Mouse (Mus musculus): ENCODE data around the gene Spen. TPM values are rescaled to one million over a fixed set of nuclear protein-coding genes. Genes with fewer than 3 reads are reported as not detected.
A peak's percentile ranks its signal among the peaks of the same experiment; 100 is the strongest.

Gene Spen
- polyA plus RNA-seq, 1 experiment, result 11.7 TPM

DNA sequence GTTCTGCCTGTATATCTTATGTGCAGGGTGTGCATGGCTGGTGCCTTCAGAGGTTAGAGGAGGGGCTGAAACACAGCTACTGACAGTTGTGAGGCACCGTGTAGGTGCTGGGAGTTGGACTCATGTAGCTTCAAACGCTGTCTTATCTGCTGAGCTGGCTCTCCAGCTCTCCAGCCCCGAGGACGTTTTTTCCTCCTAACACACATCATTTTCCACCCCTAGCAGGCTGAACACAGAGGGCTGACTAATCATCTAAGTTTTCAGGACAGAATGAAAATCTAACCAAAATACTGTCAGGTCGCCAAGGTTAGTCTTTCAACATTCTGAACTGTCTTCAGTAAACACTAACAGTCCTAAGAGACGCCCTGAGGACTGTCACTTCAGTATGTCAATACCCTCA, 13.7 kb downstream of the Spen start:
- H3K27me3 ChIP-seq (ENCODE audit: control insufficient read depth, insufficient read depth, insufficient read length), result no peaks in the 10 kb centered on the region
- TF ChIP-seq CEBPB (IDR thresholded peaks at IDR 0.05; ENCODE audit: insufficient read depth, poor library complexity, severe bottlenecking) (no peak), TCF12 (IDR thresholded peaks at IDR 0.05; ENCODE audit: insufficient read depth, poor library complexity, severe bottlenecking) (no peak), TCF3 (IDR thresholded peaks at IDR 0.05; ENCODE audit: insufficient read length, low read depth) (no peak), POLR2AphosphoS2 (IDR thresholded peaks at IDR 0.05; ENCODE audit: insufficient read length, low read depth) (no peak), USF1 (IDR thresholded peaks at IDR 0.05; ENCODE audit: low read depth) (no peak), REST (IDR thresholded peaks at IDR 0.05; ENCODE audit: insufficient read depth, insufficient read length) (no peak), SRF (IDR thresholded peaks at IDR 0.05; ENCODE audit: control insufficient read depth, insufficient read length, low read depth) (no peak), MYOG (IDR thresholded peaks at IDR 0.05; ENCODE audit: control insufficient read depth in 1 of 3, insufficient read depth in 1 of 3, insufficient read length in 2 of 3, low read depth in 2 of 3) (no peak), MAX (IDR thresholded peaks at IDR 0.05; ENCODE audit: low read depth) (no peak), E2F4 (IDR thresholded peaks at IDR 0.05; ENCODE audit: insufficient read depth) (no peak), MYOD1 (IDR thresholded peaks at IDR 0.05; ENCODE audit: control insufficient read depth in 1 of 3, insufficient read length in 2 of 3, low read depth in 2 of 3) (no peak), POLR2A (IDR thresholded peaks at IDR 0.05; ENCODE audit: insufficient read length, low read depth) (no peak)
- H3K79me2 ChIP-seq (ENCODE audit: control insufficient read depth, insufficient read depth), result peaks cover 96% of the 10 kb centered on the region
- no peak overlapping the region for H3K4me2 ChIP-seq (ENCODE audit: low read depth)
- H3K4me3 ChIP-seq, result no peak overlapping the region
- H3K36me3 ChIP-seq (ENCODE audit: control insufficient read depth, insufficient read depth), result peaks cover 7% of the 10 kb centered on the region
- H3ac ChIP-seq (ENCODE audit: control insufficient read depth, insufficient read length), result no peak overlapping the region

DNA sequence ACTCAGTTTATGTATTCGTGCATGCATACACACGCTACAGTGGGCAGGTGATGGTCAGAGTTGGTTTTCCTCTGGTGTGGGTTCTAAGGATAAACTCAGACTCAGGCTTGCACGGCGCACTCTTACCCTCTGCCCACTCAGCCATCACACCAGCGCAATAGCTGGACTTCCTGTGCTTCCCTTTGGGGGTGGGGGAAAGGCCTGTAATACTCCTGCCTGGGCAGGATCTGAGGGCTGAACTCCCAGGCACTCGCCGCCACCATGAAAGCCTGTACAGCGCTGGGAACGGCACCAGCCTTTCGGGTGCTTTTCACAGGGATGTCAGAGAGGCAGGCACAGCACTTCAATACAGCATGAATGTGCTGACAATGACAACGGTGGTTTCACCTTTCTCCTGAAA, 15.3 kb downstream of the Spen start:
- Histone ChIP-seq H3K27me3 (ENCODE audit: control insufficient read depth, insufficient read depth, insufficient read length) (no peaks in the 10 kb centered on the region), H3ac (ENCODE audit: control insufficient read depth, insufficient read length) (no peak overlapping the region), H3K79me2 (ENCODE audit: control insufficient read depth, insufficient read depth) (peaks cover 85% of the 10 kb centered on the region), H3K4me2 (ENCODE audit: low read depth) (no peak overlapping the region), H3K4me3 (no peak overlapping the region), H3K36me3 (ENCODE audit: control insufficient read depth, insufficient read depth) (peaks cover 9% of the 10 kb centered on the region)
- TF ChIP-seq SRF (IDR thresholded peaks at IDR 0.05; ENCODE audit: control insufficient read depth, insufficient read length, low read depth) (no peak), E2F4 (IDR thresholded peaks at IDR 0.05; ENCODE audit: insufficient read depth) (no peak), MAX (IDR thresholded peaks at IDR 0.05; ENCODE audit: low read depth) (no peak), TCF3 (IDR thresholded peaks at IDR 0.05; ENCODE audit: insufficient read length, low read depth) (no peak), MYOD1 (IDR thresholded peaks at IDR 0.05; ENCODE audit: control insufficient read depth in 1 of 3, insufficient read length in 2 of 3, low read depth in 2 of 3) (no peak), POLR2A (IDR thresholded peaks at IDR 0.05; ENCODE audit: insufficient read length, low read depth) (no peak), CEBPB (IDR thresholded peaks at IDR 0.05; ENCODE audit: insufficient read depth, poor library complexity, severe bottlenecking) (no peak), USF1 (IDR thresholded peaks at IDR 0.05; ENCODE audit: low read depth) (no peak), TCF12 (IDR thresholded peaks at IDR 0.05; ENCODE audit: insufficient read depth, poor library complexity, severe bottlenecking) (no peak)

DNA sequence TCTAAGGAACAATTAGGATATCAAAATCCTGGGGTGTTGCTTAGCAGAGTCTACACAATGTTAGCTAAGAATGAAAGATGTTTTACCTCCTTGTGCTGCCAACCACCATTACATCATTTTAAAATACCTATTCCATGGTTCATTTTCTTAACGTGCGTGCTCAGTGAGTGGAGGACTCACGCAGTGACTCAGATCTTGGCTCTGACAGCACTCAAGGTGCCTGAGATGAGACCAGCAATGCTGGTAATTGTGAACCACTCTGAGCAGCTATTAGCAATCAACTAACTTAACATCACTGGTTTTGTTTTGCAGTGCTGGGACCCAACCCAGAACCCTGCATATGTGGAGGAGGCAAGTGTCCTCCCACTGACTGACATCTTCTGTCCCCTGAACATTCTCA, 20.0 kb downstream of the Spen start:
- Histone ChIP-seq H3K27me3 (ENCODE audit: control insufficient read depth, insufficient read depth, insufficient read length) (no peaks in the 10 kb centered on the region), H3K4me2 (ENCODE audit: low read depth) (no peak overlapping the region), H3K4me3 (no peak overlapping the region), H3K79me2 (ENCODE audit: control insufficient read depth, insufficient read depth) (peaks cover 84% of the 10 kb centered on the region), H3ac (ENCODE audit: control insufficient read depth, insufficient read length) (no peak overlapping the region), H3K36me3 (ENCODE audit: control insufficient read depth, insufficient read depth) (peaks cover 9% of the 10 kb centered on the region)
- peak in 1 of 3 experiments; percentile 66 for TF ChIP-seq MYOG (IDR thresholded peaks at IDR 0.05; ENCODE audit: control insufficient read depth in 1 of 3, insufficient read depth in 1 of 3, insufficient read length in 2 of 3, low read depth in 2 of 3)
- TF ChIP-seq E2F4 (IDR thresholded peaks at IDR 0.05; ENCODE audit: insufficient read depth), result no peak
- peak in 2 of 3 experiments; percentile 26 to 69 for TF ChIP-seq MYOD1 (IDR thresholded peaks at IDR 0.05; ENCODE audit: control insufficient read depth in 1 of 3, insufficient read length in 2 of 3, low read depth in 2 of 3)
- TF ChIP-seq REST (IDR thresholded peaks at IDR 0.05; ENCODE audit: insufficient read depth, insufficient read length), result no peak

DNA sequence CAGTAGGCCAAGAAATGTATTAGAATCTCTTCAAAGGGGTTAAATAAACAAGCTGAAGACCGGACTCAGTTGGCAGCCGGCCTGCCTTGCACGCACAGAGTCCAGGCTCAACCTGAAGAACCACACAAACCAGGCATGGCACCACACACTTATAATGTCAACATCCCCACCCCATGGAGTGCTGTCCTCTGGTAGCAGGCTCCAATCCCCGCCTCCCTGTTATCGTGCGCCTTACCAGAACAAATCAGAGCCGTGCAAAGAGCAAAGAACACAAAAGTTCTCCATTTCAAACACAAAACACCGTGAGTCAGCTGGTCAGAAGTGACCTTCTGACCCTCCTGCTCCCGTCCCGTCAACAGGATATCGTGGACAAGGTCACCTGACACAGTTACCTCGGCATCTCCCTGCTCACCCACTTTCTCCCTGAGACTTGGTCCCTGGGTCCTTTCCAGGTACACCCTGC, 24.2 kb downstream of the Spen start:
- Histone ChIP-seq H3K4me2 (ENCODE audit: low read depth) (no peak overlapping the region), H3K4me3 (no peak overlapping the region), H3K79me2 (ENCODE audit: control insufficient read depth, insufficient read depth) (peaks cover 86% of the 10 kb centered on the region), H3ac (ENCODE audit: control insufficient read depth, insufficient read length) (no peak overlapping the region), H3K36me3 (ENCODE audit: control insufficient read depth, insufficient read depth) (no peaks in the 10 kb centered on the region), H3K27me3 (ENCODE audit: control insufficient read depth, insufficient read depth, insufficient read length) (no peaks in the 10 kb centered on the region)
- TF ChIP-seq POLR2AphosphoS2 (IDR thresholded peaks at IDR 0.05; ENCODE audit: insufficient read length, low read depth), result no peak
- no peak for TF ChIP-seq SRF (IDR thresholded peaks at IDR 0.05; ENCODE audit: control insufficient read depth, insufficient read length, low read depth)
- no peak for TF ChIP-seq REST (IDR thresholded peaks at IDR 0.05; ENCODE audit: insufficient read depth, insufficient read length)
- no peak for TF ChIP-seq TCF3 (IDR thresholded peaks at IDR 0.05; ENCODE audit: insufficient read length, low read depth)
- no peak for TF ChIP-seq MYOD1 (IDR thresholded peaks at IDR 0.05; ENCODE audit: control insufficient read depth in 1 of 3, insufficient read length in 2 of 3, low read depth in 2 of 3)
- TF ChIP-seq E2F4 (IDR thresholded peaks at IDR 0.05; ENCODE audit: insufficient read depth), result no peak
- no peak for TF ChIP-seq CEBPB (IDR thresholded peaks at IDR 0.05; ENCODE audit: insufficient read depth, poor library complexity, severe bottlenecking)
- TF ChIP-seq POLR2A (IDR thresholded peaks at IDR 0.05; ENCODE audit: insufficient read length, low read depth), result no peak
- no peak for TF ChIP-seq MYOG (IDR thresholded peaks at IDR 0.05; ENCODE audit: control insufficient read depth in 1 of 3, insufficient read depth in 1 of 3, insufficient read length in 2 of 3, low read depth in 2 of 3)
- no peak for TF ChIP-seq USF1 (IDR thresholded peaks at IDR 0.05; ENCODE audit: low read depth)
- no peak for TF ChIP-seq MAX (IDR thresholded peaks at IDR 0.05; ENCODE audit: low read depth)
- no peak for TF ChIP-seq TCF12 (IDR thresholded peaks at IDR 0.05; ENCODE audit: insufficient read depth, poor library complexity, severe bottlenecking)

DNA sequence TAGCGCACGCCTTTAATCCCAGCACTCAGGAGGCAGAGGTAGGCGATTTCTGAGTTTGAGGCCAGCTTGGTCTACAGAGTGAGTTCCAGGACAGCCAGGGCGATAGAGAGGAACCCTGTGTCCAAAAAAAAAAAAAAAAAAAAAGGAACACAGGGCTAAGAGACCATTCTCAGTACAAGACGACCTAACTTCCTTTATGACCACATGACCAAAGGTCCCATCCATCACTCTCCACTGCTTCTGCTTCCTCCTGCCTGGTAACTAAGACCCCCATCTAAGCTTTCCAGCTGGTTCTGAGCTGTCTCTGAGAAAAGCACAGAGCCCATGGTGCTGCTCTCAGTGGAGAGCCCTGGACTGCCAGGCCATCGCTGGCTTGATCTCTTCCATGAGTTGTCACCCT, 26.3 kb downstream of the Spen start:
- Histone ChIP-seq H3K4me2 (ENCODE audit: low read depth) (no peak overlapping the region), H3ac (ENCODE audit: control insufficient read depth, insufficient read length) (no peak overlapping the region), H3K4me3 (no peak overlapping the region), H3K36me3 (ENCODE audit: control insufficient read depth, insufficient read depth) (no peaks in the 10 kb centered on the region), H3K27me3 (ENCODE audit: control insufficient read depth, insufficient read depth, insufficient read length) (no peaks in the 10 kb centered on the region), H3K79me2 (ENCODE audit: control insufficient read depth, insufficient read depth) (peaks cover 91% of the 10 kb centered on the region)
- TF ChIP-seq CEBPB (IDR thresholded peaks at IDR 0.05; ENCODE audit: insufficient read depth, poor library complexity, severe bottlenecking) (no peak), TCF12 (IDR thresholded peaks at IDR 0.05; ENCODE audit: insufficient read depth, poor library complexity, severe bottlenecking) (no peak), MYOD1 (IDR thresholded peaks at IDR 0.05; ENCODE audit: control insufficient read depth in 1 of 3, insufficient read length in 2 of 3, low read depth in 2 of 3) (no peak), POLR2A (IDR thresholded peaks at IDR 0.05; ENCODE audit: insufficient read length, low read depth) (no peak), MAX (IDR thresholded peaks at IDR 0.05; ENCODE audit: low read depth) (no peak), SRF (IDR thresholded peaks at IDR 0.05; ENCODE audit: control insufficient read depth, insufficient read length, low read depth) (no peak), USF1 (IDR thresholded peaks at IDR 0.05; ENCODE audit: low read depth) (no peak), REST (IDR thresholded peaks at IDR 0.05; ENCODE audit: insufficient read depth, insufficient read length) (no peak), E2F4 (IDR thresholded peaks at IDR 0.05; ENCODE audit: insufficient read depth) (no peak), POLR2AphosphoS2 (IDR thresholded peaks at IDR 0.05; ENCODE audit: insufficient read length, low read depth) (no peak), TCF3 (IDR thresholded peaks at IDR 0.05; ENCODE audit: insufficient read length, low read depth) (no peak), MYOG (IDR thresholded peaks at IDR 0.05; ENCODE audit: control insufficient read depth in 1 of 3, insufficient read depth in 1 of 3, insufficient read length in 2 of 3, low read depth in 2 of 3) (no peak)

All from myocyte (in vitro differentiated cells).